Mouse (Mus musculus) liver, adult 2 months (tissue): Measurements from ENCODE around the gene Clmp. TPM values are rescaled to one million over a fixed set of nuclear protein-coding genes. Genes with fewer than 3 reads are reported as not detected.
A peak's percentile ranks its signal among the peaks of the same experiment; 100 is the strongest.

ENCODE experiments used
- DNase-seq: peaks from one replicate; pipeline ENCODE4 v3.0.0-alpha.2; 2011; ENCODE audit warnings: low read depth, low spot score; ENCODE audit errors: extremely low read depth
- H3K27ac ChIP-seq: fragments of 200-500 bp; replicated peaks from 2 replicates; pipeline ENCODE4 v1.5.1; 2012; ENCODE audit warnings: low read depth, mild to moderate bottlenecking, control low read depth, inconsistent platforms, low read length; ENCODE audit not compliant: insufficient read depth
- H3K27me3 ChIP-seq: fragments of 200-500 bp; 2 replicates; pipeline ENCODE4 v1.6.1; 2012; ENCODE audit warnings: mild to moderate bottlenecking, moderate library complexity, low read length, inconsistent platforms; ENCODE audit not compliant: control insufficient read depth, insufficient read depth
- H3K36me3 ChIP-seq: fragments of 200-500 bp; 2 replicates; pipeline ENCODE4 v1.6.1; 2012; ENCODE audit warnings: low read length, inconsistent platforms; ENCODE audit not compliant: control insufficient read depth, insufficient read depth
- H3K4me1 ChIP-seq: fragments of 200-500 bp; 2 replicates; pipeline ENCODE4 v1.6.1; 2011; ENCODE audit warnings: low read length; ENCODE audit not compliant: control insufficient read depth, insufficient read depth
- H3K4me3 ChIP-seq: fragments of 200-500 bp; 2 replicates; pipeline ENCODE4 v1.5.1; 2011; ENCODE audit warnings: low read depth, mild to moderate bottlenecking, control low read depth, low read length, moderate library complexity; ENCODE audit not compliant: insufficient read depth
- H3K79me2 ChIP-seq: fragments of 200-500 bp; 2 replicates; pipeline ENCODE4 v1.6.1; 2012; ENCODE audit warnings: inconsistent platforms, mild to moderate bottlenecking, low read length, moderate library complexity; ENCODE audit not compliant: control insufficient read depth, insufficient read depth
- H3K9ac ChIP-seq: fragments of 200-500 bp; 2 replicates; pipeline ENCODE4 v1.6.1; 2012; ENCODE audit warnings: low read depth, mild to moderate bottlenecking, control low read depth, inconsistent platforms, low read length
- CTCF ChIP-seq: fragments of 200-500 bp; IDR thresholded peaks from 2 replicates; pipeline ENCODE4 v1.5.1; 2011; ENCODE audit warnings: low read depth, low read length, control low read depth
- POLR2A ChIP-seq: fragments of 200-500 bp; IDR thresholded peaks from 2 replicates; pipeline ENCODE4 v1.6.1; 2011; ENCODE audit warnings: low read length, control low read depth; ENCODE audit not compliant: insufficient read depth; ENCODE audit errors: extremely low read depth
- WGBS: fragments of 180-500 bp; shearing (Covaris S2); methylation state at CpG from one replicate; pipeline ENCODE4 v1.1.7; 2018; 5-methylcytosine and 5-hydroxymethylcytosine counted together
- polyA plus RNA-seq: library from polyadenylated mRNA; depleted of rRNA; stranded (reverse); fragments of >200 nt; gene quantifications from 2 replicates; pipeline ENCODE4 v1.2.3, GENCODE M21; 2012
- total RNA-seq: library from RNA; depleted of rRNA; stranded (reverse); fragments of >200 nt; gene quantifications from 2 replicates; pipeline ENCODE4 v1.2.3, GENCODE M21; 2014

Clmp gene
- total and polyA plus RNA-seq, 2 experiments, result 0.46 to 1.3 TPM

DNA sequence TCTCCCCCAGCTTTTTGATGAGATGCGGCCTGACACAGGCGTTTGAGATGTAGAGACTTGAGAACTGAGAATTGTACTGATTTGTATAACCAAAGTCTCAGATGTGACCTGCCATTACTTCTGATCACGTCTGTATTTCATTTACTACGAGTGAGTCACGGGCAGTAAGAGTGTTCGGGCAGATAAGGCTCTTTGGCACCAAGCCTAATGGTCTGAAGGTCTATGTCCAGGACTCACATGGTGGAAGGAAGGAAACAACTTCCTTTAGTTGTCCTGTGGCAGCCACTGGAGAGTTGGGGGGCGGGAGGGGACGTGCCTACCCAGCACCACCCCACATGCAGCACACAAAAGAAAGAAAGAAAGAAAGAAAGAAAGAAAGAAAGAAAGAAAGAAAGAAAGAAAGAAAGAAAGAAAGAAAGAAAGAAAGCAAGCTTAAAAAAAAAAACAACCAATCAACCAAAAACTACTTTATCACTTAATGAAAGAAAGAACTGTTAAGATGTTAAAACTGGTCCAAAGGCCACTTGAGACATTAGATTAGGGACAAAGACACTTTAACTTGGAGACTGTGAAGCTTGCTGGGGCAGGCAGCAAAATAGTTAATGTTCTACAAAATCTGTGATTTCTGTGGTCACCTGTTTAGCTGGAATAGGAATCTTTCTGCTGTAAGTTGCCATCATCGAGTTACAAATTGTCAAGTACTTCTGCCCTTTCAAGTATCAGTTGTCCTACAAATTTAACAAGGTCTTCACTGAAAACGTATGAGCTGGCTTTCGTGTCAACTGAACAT is 90.9 kb downstream of the Clmp start:
- WGBS, result 40% methylated on average over 11 of the region's 11 CpGs
- no peaks in the 10 kb centered on the region for H3K79me2 ChIP-seq
- H3K27ac ChIP-seq, result peak overlapping the region; percentile 42; the same call in 1 of the 2 replicates
- DNase-seq, result peak; percentile 86
- no peaks in the 10 kb centered on the region for H3K27me3 ChIP-seq
- H3K9ac ChIP-seq, result no peak overlapping the region
- no peak overlapping the region for H3K4me3 ChIP-seq
- TF ChIP-seq CTCF (no peak), POLR2A (no peak)
- H3K36me3 ChIP-seq, result no peaks in the 10 kb centered on the region
- H3K4me1 ChIP-seq, result peaks cover 16% of the 10 kb centered on the region

DNA sequence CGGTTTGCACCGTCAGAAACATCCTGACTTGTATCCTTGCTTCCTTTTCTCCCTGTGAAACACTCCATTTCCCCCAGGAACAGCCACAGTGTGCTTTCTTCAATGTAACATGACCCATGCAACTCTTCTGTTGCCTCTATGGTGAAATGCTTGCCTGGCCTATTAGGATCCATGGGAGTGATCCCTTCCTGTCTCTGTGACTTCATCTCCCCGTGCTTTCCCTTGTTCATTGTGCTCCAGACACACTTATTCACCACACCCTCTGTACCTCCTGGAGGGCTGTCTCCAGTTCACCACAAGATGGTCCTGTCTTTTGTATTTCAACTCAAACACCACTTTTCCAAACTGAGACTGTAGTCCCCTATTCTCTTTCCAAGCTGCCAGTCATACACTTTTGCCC is 94.3 kb downstream of the Clmp start:
- peaks cover 15% of the 10 kb centered on the region; the same call in 1 of the 2 replicates for H3K4me1 ChIP-seq
- no peak overlapping the region for H3K9ac ChIP-seq
- H3K79me2 ChIP-seq, result no peaks in the 10 kb centered on the region
- no peak overlapping the region for H3K27ac ChIP-seq
- H3K27me3 ChIP-seq, result no peaks in the 10 kb centered on the region
- 81% methylated on average over 3 of the region's 3 CpGs for WGBS
- no peak for TF ChIP-seq POLR2A
- no peak for TF ChIP-seq CTCF
- no peak for DNase-seq
- H3K4me3 ChIP-seq, result no peak overlapping the region
- no peaks in the 10 kb centered on the region for H3K36me3 ChIP-seq

DNA sequence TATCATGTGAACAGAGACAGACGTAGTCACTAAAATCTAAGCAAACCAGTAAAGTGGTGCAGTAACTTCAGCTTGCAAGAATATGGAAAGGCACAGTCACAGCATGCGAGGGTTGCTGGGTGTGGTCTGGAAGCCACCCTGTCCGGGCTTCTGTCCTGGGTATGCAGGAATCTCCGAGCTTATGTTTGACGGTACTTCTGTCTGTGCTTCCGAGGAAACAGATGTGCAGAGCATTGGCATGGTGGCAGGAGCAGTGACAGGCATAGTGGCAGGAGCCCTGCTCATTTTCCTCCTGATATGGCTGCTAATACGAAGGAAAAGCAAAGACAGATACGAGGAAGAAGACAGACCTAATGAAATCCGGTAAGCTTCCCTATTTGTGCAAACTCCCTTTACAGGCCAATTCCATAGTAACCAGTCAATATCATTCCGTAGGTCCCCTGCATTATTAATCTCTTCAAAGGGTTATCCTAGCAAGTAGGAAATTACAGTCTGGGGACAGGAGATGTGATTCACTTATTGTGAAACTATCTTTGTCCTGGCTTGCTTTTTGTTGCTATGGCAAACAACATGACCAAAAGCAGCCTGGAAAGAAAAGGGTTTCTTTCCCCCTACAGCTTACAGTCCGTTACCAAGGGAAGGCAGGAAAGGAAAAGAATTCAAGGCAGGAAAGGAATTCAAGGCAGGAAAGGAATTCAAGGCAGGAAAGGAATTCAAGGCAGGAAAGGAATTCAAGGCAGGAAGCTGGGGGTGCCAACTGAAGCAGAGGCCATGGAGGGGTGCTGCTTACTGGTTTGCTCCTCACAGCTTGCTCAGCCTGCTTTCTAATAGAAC is 95.3 kb downstream of the Clmp start:
- Histone ChIP-seq H3K79me2 (no peaks in the 10 kb centered on the region), H3K27ac (0 out of 2 replicates have a peak overlapping the region, but pooled peaks have one; percentile 10), H3K4me1 (peaks cover 14% of the 10 kb centered on the region; the same call in 1 of the 2 replicates), H3K36me3 (no peaks in the 10 kb centered on the region), H3K4me3 (no peak overlapping the region), H3K9ac (no peak overlapping the region), H3K27me3 (no peaks in the 10 kb centered on the region)
- 80% methylated on average over 11 of the region's 11 CpGs for WGBS
- TF ChIP-seq CTCF, result no peak
- TF ChIP-seq POLR2A, result no peak
- DNase-seq, result no peak

DNA sequence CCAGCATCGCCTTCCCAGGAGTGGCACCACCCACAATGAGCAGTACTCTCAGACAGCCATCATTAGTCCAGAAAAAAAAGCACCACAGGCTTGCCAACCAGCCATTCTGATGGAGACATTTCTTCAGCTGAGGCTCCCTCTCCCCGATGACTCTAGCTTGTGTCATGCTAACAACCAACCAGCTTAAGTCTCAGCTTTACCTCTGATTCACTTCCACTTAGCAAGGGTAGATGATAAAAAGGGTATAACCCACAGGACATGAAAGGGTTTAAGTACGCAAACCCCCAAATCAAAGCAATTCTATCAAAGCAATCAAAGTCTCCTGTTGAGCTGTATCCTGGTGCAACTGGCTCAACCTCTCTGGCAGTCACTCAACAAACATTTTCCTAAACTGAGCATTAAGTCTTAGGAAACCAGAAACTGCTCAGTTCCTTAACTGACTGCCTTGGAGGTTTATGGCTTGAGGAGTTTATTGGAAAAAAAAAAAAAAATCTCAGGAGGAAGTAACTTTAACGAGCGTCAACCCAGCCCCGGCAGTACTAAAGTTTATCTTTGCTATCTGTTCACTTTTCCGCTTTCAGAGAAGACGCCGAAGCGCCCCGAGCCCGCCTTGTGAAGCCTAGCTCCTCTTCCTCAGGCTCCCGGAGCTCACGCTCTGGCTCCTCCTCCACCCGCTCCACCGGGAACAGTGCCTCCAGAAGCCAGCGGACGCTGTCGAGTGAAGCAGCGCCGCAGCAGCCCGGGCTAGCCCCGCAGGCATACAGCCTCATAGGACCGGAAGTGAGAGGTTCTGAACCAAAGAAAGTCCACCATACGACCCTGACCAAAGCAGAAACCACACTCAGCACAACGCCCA is 96.2 kb downstream of the Clmp start:
- no peak for DNase-seq
- WGBS, result 26% methylated on average over 26 of the region's 26 CpGs
- TF ChIP-seq POLR2A (no peak), CTCF (no peak)

DNA sequence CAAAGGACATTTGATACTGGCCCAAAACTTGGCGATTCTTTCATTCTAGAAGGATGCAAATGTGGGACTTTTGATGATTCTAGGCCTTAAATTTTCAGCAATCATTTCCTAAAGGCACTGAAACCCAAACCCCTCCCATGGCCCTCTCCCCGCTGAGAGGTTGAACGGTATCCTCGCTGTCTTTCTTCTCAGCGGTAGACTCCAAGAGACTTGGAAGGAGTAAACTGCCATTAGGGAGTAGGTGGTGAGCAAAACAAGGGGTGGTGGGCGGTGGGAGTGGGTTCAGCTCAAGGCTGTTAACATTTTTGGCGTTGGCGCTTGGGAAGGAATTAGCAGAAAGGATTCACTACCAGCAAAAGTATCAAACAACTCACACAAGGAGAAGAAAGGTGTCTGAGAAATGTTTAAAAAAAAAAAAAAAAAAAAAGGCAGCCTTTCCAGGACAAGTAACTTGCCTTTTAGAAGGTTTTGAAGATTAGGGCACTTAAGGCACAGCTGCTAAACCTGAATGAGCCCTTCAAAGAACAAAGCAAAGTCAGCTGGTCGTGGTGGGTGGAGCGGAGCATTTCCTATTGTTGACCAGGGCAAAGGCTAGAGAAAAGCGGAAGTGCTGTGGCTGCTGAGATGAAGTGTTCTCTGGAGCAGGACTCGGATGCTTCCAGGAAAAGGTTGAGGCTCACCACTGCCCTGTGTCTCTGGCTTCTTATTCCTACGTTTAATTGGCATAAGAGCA is 98.0 kb downstream of the Clmp start:
- WGBS, result 40% methylated on average over 13 of the region's 13 CpGs
- no peak for TF ChIP-seq CTCF
- no peak for TF ChIP-seq POLR2A
- no peak overlapping the region for H3K9ac ChIP-seq
- H3K27ac ChIP-seq, result peak overlapping the region; percentile 50
- no peaks in the 10 kb centered on the region for H3K27me3 ChIP-seq
- H3K36me3 ChIP-seq, result no peaks in the 10 kb centered on the region
- no peak overlapping the region for H3K4me3 ChIP-seq
- no peaks in the 10 kb centered on the region for H3K79me2 ChIP-seq
- peaks cover 5% of the 10 kb centered on the region; the same call in 1 of the 2 replicates for H3K4me1 ChIP-seq
- DNase-seq, result peak; percentile 54

More for the DNA sequence above, 96.2 kb downstream of the Clmp start:
- no peaks in the 10 kb centered on the region for H3K36me3 ChIP-seq
- H3K9ac ChIP-seq, result peak overlapping the region; percentile 38
- no peaks in the 10 kb centered on the region for H3K27me3 ChIP-seq
- no peaks in the 10 kb centered on the region for H3K79me2 ChIP-seq
- H3K27ac ChIP-seq, result peak overlapping the region; percentile 35
- H3K4me1 ChIP-seq, result peaks cover 7% of the 10 kb centered on the region; the same call in 1 of the 2 replicates
- peak overlapping the region; percentile 14; the same call in 1 of the 2 replicates for H3K4me3 ChIP-seq
